Mouse (Mus musculus) E14TG2a.4 (cell line): ENCODE results near the gene Slc17a7.

Experiments
- CTCF ChIP-seq: conservative IDR thresholded peaks from 2 replicates; pipeline ENCODE4 v1.5.1; 2014; ENCODE audit warnings: low read length
- POU5F1 ChIP-seq: IDR thresholded peaks from 2 replicates; pipeline ENCODE4 v1.6.1; 2014; ENCODE audit warnings: low read length, borderline replicate concordance

- TF ChIP-seq CTCF (no peak), POU5F1 (no peak)
These were observed 21.8 kb upstream of the Slc17a7 start for GRCm38 (mm10) chr7:45141914-45142313.
